Mouse (Mus musculus) heart, embryonic 14.5 days (tissue): ENCODE results near the gene Chac2. TPM values are rescaled to one million over a fixed set of nuclear protein-coding genes. Genes with fewer than 3 reads are reported as not detected.

Experiments
- ATAC-seq: fragments of 200-750 bp; cut with Nextera tagmentation; 2 replicates; pipeline ENCODE4 v1.8.0; 2017; ENCODE audit warnings: low read depth, moderate TSS enrichment; ENCODE audit not compliant: insufficient number of reproducible peaks, insufficient read depth, low FRiP score
- H3K27ac ChIP-seq, 2 experiments: fragments of 200-500 bp in 1 of 2; fragments of 300-500 bp in 1 of 2; sonication (generic) in 1 of 2; replicated peaks in 1 of 2; 2 replicates each; pipeline ENCODE4 v1.5.1; 2012 to 2014; ENCODE audit warnings: low read depth in 2 of 2, low read length in 2 of 2, control low read depth in 1 of 2, mild to moderate bottlenecking in 1 of 2, mixed read lengths in 1 of 2; ENCODE audit not compliant: control insufficient read depth in 1 of 2, insufficient read depth in 1 of 2
- H3K27me3 ChIP-seq: fragments of 300-500 bp; sonication (generic); 2 replicates; pipeline ENCODE4 v1.6.1; 2014; ENCODE audit warnings: mild to moderate bottlenecking, low read length, control low read depth; ENCODE audit not compliant: control insufficient read depth, insufficient read depth
- H3K36me3 ChIP-seq: fragments of 300-500 bp; sonication (generic); 2 replicates; pipeline ENCODE4 v1.6.1; 2014; ENCODE audit warnings: mild to moderate bottlenecking, control low read depth, low read length, mixed read lengths; ENCODE audit not compliant: control insufficient read depth, insufficient read depth
- H3K4me1 ChIP-seq, 2 experiments: fragments of 200-500 bp in 1 of 2; fragments of 300-500 bp in 1 of 2; sonication (generic) in 1 of 2; 2 replicates each; pipeline ENCODE4 v1.6.1; 2012 to 2014; ENCODE audit warnings: low read length in 2 of 2, control low read depth in 1 of 2, mixed read lengths in 1 of 2; ENCODE audit not compliant: control insufficient read depth in 2 of 2, insufficient read depth in 2 of 2
- H3K4me2 ChIP-seq: fragments of 300-500 bp; sonication (generic); 2 replicates; pipeline ENCODE4 v1.6.1; 2014; ENCODE audit warnings: mild to moderate bottlenecking, low read length
- H3K4me3 ChIP-seq, 2 experiments: fragments of 200-500 bp in 1 of 2; fragments of 300-500 bp in 1 of 2; sonication (generic) in 1 of 2; 2 replicates each; pipeline ENCODE4 v1.5.1; 2012 to 2014; ENCODE audit warnings: low read length in 2 of 2, mild to moderate bottlenecking in 2 of 2, control low read depth in 1 of 2, low read depth in 1 of 2, moderate library complexity in 1 of 2; ENCODE audit not compliant: control insufficient read depth in 1 of 2, insufficient read depth in 1 of 2
- H3K9ac ChIP-seq: fragments of 300-500 bp; sonication (generic); 2 replicates; pipeline ENCODE4 v1.6.1; 2014; ENCODE audit warnings: mild to moderate bottlenecking, low read length
- H3K9me3 ChIP-seq: fragments of 300-500 bp; sonication (generic); 2 replicates; pipeline ENCODE4 v1.6.1; 2016; ENCODE audit warnings: low read length, control low read depth; ENCODE audit not compliant: control insufficient read depth
- WGBS: fragments of 180-500 bp; shearing (Covaris S2); extraction: QIAGEN DNeasy Blood & Tissue Kit; methylation state at CpG from one replicate; pipeline ENCODE4 v1.1.7; 2014; 5-methylcytosine and 5-hydroxymethylcytosine counted together
- polyA plus RNA-seq: library from polyadenylated mRNA; unstranded; fragments of >200 nt; fragmentation: Nextera tagmentation; extraction: Ambion mirVana; gene quantifications from 2 replicates; pipeline ENCODE4 v1.2.1, GENCODE M21; 2014

Gene Chac2
- polyA plus RNA-seq, 1 experiment from 2014 or later = 16.5 TPM

DNA sequence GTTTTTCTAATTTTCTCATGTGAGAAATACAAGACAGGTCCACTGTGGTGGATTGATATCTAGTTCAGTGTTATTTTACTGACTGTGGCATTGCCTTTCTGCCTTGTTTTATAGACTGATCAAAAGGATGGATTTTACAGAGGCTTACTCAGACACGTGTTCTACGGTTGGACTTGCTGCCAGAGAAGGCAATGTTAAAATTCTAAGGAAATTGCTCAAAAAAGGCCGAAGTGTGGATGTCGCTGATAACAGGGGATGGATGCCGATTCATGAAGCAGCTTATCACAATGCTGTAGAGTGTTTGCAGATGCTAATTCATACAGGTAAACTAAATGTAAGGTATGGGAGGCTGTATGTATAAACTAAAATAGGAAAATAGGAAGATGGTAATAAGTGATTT, 12.0 kb upstream of the Chac2 start:
- ATAC-seq = no peak
- Histone ChIP-seq H3K4me3 (no peak overlapping the region), H3K4me1 (no peaks in the 10 kb centered on the region), H3K36me3 (no peaks in the 10 kb centered on the region), H3K4me2 (no peak overlapping the region), H3K9me3 (no peaks in the 10 kb centered on the region), H3K9ac (no peak overlapping the region), H3K27ac (no peak overlapping the region), H3K27me3 (no peaks in the 10 kb centered on the region)
- WGBS = 79% methylated on average over 5 of the region's 5 CpGs

GRCm38 (mm10) chr11:30996670-30997069, 10.5 kb upstream of the Chac2 start:
- 87% methylated on average over 3 of the region's 3 CpGs for WGBS
- Histone ChIP-seq H3K9ac (no peak overlapping the region), H3K27me3 (no peaks in the 10 kb centered on the region), H3K4me3 (no peak overlapping the region), H3K9me3 (no peaks in the 10 kb centered on the region), H3K27ac (no peak overlapping the region), H3K36me3 (no peaks in the 10 kb centered on the region), H3K4me2 (no peak overlapping the region), H3K4me1 (no peaks in the 10 kb centered on the region)
- no peak for ATAC-seq

- no peaks in the 10 kb centered on the region for H3K27me3 ChIP-seq
- peaks cover 2 to 8% of the 10 kb centered on the region in 2 experiments; a peak in 3 of 4 replicates for H3K4me1 ChIP-seq
- H3K27ac ChIP-seq = peak overlapping the region; percentile 74 to 78
- no peaks in the 10 kb centered on the region for H3K36me3 ChIP-seq
- 1% methylated on average over 2 of the region's 2 CpGs for WGBS
- ATAC-seq = peak; percentile 67
- peak overlapping the region; percentile 61 to 68 for H3K4me3 ChIP-seq
- H3K9ac ChIP-seq = peak overlapping the region; percentile 83
- peak overlapping the region; percentile 78 for H3K4me2 ChIP-seq
- H3K9me3 ChIP-seq = no peaks in the 10 kb centered on the region
Observed at GRCm38 (mm10) chr11:30986625-30987017, 471 bp upstream of the Chac2 start.

DNA sequence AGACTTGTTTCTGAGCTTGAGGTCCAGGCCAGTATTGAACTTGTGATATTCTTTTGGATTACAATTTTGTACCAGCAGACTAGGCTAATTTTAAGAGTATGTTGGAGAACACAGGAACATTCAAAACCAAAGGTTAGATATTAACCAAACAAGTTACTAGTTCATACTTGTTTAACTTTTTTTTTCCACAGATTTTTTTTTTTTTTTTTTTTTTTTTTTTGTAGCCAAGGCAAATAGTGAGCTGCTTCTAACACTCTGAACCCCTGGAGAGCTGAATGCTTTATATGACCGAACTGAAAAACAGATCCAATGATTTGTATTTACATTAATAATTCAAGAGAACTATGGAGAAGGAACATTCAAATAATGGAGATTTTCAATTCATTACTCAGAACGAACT, 913 bp downstream of the Chac2 start:
- peaks cover 2 to 8% of the 10 kb centered on the region in 2 experiments; a peak in 3 of 4 replicates for H3K4me1 ChIP-seq
- peak overlapping the region; percentile 83 for H3K9ac ChIP-seq
- H3K27ac ChIP-seq = no peak overlapping the region
- H3K36me3 ChIP-seq = no peaks in the 10 kb centered on the region
- peak overlapping the region; percentile 78 for H3K4me2 ChIP-seq
- peak overlapping the region in 1 of 2 experiments; percentile 68; a peak in 1 of 4 replicates for H3K4me3 ChIP-seq
- 40% methylated on average over 2 of the region's 2 CpGs for WGBS
- H3K9me3 ChIP-seq = no peaks in the 10 kb centered on the region
- no peak for ATAC-seq
- no peaks in the 10 kb centered on the region for H3K27me3 ChIP-seq

DNA sequence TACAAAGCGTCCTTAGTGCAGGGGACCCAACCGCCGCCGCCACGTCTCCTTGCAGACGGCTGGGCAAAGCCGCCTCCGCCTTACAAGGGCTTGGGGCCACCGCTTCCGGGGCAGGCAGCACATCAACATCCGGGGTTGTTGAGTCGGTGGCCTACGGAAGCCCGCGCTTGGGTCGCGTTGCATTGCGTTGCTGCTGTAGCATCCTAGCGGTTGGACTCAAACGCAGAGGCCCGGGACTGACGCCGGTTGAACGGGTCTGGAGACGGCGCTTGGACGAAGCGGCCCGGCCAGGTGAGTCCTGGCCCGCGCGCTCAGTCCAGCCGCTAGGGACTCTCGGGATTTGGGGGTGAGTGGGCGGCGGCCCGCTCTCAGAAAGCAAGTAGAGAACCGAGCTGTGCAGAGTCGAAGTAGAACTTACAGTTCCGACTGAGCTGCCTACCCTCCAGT, 31.8 kb downstream of the Chac2 start, which contains the start of gene Erlec1:
TSS of gene Erlec1 (minus strand) at position 57 of the 447 bp plus-strand sequence.
- peak within 1 kb of the TSS; percentile 90 for H3K9ac ChIP-seq
- peak within 1 kb of the TSS; percentile 85 for H3K4me2 ChIP-seq
- peaks cover 30% of the 10 kb centered on the region for H3K36me3 ChIP-seq
- under 1% methylated on average over 40 of the region's 40 CpGs for WGBS
- H3K27me3 ChIP-seq = no peaks in the 10 kb centered on the region
- peak within 1 kb of the TSS; percentile 61 to 86 for H3K27ac ChIP-seq
- ATAC-seq = peak; percentile 97
- no peaks in the 10 kb centered on the region for H3K9me3 ChIP-seq
- peaks cover 0 to 16% of the 10 kb centered on the region in 2 experiments; a peak in 2 of 4 replicates for H3K4me1 ChIP-seq
- peak within 1 kb of the TSS; percentile 89 to 92 for H3K4me3 ChIP-seq

- Histone ChIP-seq H3K9ac (peak overlapping the region; percentile 89), H3K9me3 (no peaks in the 10 kb centered on the region), H3K27me3 (no peaks in the 10 kb centered on the region), H3K4me1 (peaks cover 0 to 16% of the 10 kb centered on the region in 2 experiments; a peak in 2 of 4 replicates), H3K4me2 (peak overlapping the region; percentile 80), H3K4me3 (peak overlapping the region; percentile 89 to 92), H3K36me3 (peaks cover 37% of the 10 kb centered on the region), H3K27ac (peak overlapping the region; percentile 61 to 86)
- WGBS = under 1% methylated on average over 24 of the region's 32 CpGs
- ATAC-seq = peak; percentile 76
Observed at GRCm38 (mm10) chr11:30953469-30954154, 32.5 kb downstream of the Chac2 start.

- ATAC-seq = no peak
- 65% methylated on average over 5 of the region's 5 CpGs for WGBS
- peaks cover 0 to 16% of the 10 kb centered on the region in 2 experiments; a peak in 2 of 4 replicates for H3K4me1 ChIP-seq
- H3K4me2 ChIP-seq = peak overlapping the region; percentile 80
- peak overlapping the region; percentile 89 for H3K9ac ChIP-seq
- H3K36me3 ChIP-seq = peaks cover 42% of the 10 kb centered on the region
- H3K4me3 ChIP-seq = peak overlapping the region in 1 of 2 experiments; percentile 92; a peak in 2 of 4 replicates
- H3K27ac ChIP-seq = no peak overlapping the region
- no peaks in the 10 kb centered on the region for H3K27me3 ChIP-seq
- no peaks in the 10 kb centered on the region for H3K9me3 ChIP-seq
Observed at GRCm38 (mm10) chr11:30952829-30953228, 33.3 kb downstream of the Chac2 start.
